Mouse (Mus musculus) kidney, postnatal 0 days (tissue): ENCODE data around the gene Mill1. TPM values are rescaled to one million over a fixed set of nuclear protein-coding genes. Genes with fewer than 3 reads are reported as not detected.

ENCODE experiments used
- ATAC-seq: fragments of 200-750 bp; cut with Nextera tagmentation; replicated peaks from 2 replicates; pipeline ENCODE4 v1.8.0; 2017; ENCODE audit warnings: low read depth, moderate number of reproducible peaks, moderate TSS enrichment, moderate library complexity; ENCODE audit not compliant: low FRiP score
- DNase-seq: peaks from one replicate; pipeline ENCODE4 v3.0.0-alpha.2; 2016; ENCODE audit warnings: low spot score
- H3K27ac ChIP-seq: fragments of 300-500 bp; sonication (generic); 2 replicates; pipeline ENCODE4 v1.5.1; 2014; ENCODE audit warnings: mild to moderate bottlenecking
- H3K27me3 ChIP-seq: fragments of 300-500 bp; sonication (generic); 2 replicates; pipeline ENCODE4 v1.6.1; 2014; ENCODE audit warnings: low read length, mixed read lengths; ENCODE audit not compliant: insufficient read depth
- H3K36me3 ChIP-seq: fragments of 300-500 bp; sonication (generic); 2 replicates; pipeline ENCODE4 v1.6.1; 2014; ENCODE audit warnings: low read length, mixed read lengths; ENCODE audit not compliant: insufficient read depth
- H3K4me1 ChIP-seq: fragments of 300-500 bp; sonication (generic); replicated peaks from 2 replicates; pipeline ENCODE4 v1.6.1; 2014; ENCODE audit warnings: antibody characterized with exemption, low read length, mixed read lengths; ENCODE audit not compliant: insufficient read depth
- H3K4me2 ChIP-seq: fragments of 300-500 bp; sonication (generic); 2 replicates; pipeline ENCODE4 v1.6.1; 2014; ENCODE audit warnings: mild to moderate bottlenecking, low read length, moderate library complexity, mixed read lengths
- H3K4me3 ChIP-seq: fragments of 300-500 bp; sonication (generic); replicated peaks from 2 replicates; pipeline ENCODE4 v1.5.1; 2014; ENCODE audit warnings: low read depth, low read length
- H3K9ac ChIP-seq: fragments of 300-500 bp; sonication (generic); 2 replicates; pipeline ENCODE4 v1.6.1; 2014; ENCODE audit warnings: low read depth, low read length
- H3K9me3 ChIP-seq: fragments of 300-500 bp; sonication (generic); replicated peaks from 2 replicates; pipeline ENCODE4 v1.6.1; 2016; ENCODE audit warnings: low read length, inconsistent platforms, mixed read lengths
- CTCF ChIP-seq: IDR thresholded peaks from 2 replicates; pipeline ENCODE4 v1.5.1; 2016; ENCODE audit warnings: antibody characterized with exemption, low read depth, mild to moderate bottlenecking, moderate library complexity
- WGBS: fragments of 180-500 bp; shearing (Covaris S2); extraction: QIAGEN DNeasy Blood & Tissue Kit; methylation state at CpG from one replicate; pipeline ENCODE4 v1.1.7; 2014; 5-methylcytosine and 5-hydroxymethylcytosine counted together
- polyA plus RNA-seq: library from polyadenylated mRNA; unstranded; fragments of >200 nt; fragmentation: Nextera tagmentation; extraction: Ambion mirVana; gene quantifications from 2 replicates; pipeline ENCODE4 v1.2.1, GENCODE M21; 2015

Mill1 gene
- polyA plus RNA-seq, 1 experiment from 2014 or later, result not detected

DNA sequence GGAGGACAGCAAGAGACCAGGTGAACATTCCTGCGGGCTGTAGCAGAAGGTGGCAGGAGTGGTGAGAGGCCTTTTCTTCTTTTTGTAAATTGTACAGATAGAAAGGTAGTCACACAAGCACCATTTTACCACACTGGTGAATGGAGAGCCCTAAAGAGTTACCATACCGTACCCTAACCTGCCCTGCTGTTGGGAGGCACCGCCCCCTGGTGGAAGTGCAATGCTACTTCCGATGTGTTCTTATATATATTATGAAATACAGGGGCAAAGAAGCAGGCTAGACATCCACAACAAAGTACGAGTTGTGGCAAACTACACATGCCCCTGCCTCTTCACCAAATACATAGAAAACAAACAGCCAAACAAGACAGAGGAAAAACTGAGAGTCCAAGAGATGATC lies 19.9 kb downstream of the Mill1 start:
- Histone ChIP-seq H3K4me1 (no peaks in the 10 kb centered on the region), H3K27me3 (no peaks in the 10 kb centered on the region), H3K9ac (no peak overlapping the region), H3K4me2 (no peak overlapping the region), H3K27ac (no peak overlapping the region), H3K4me3 (no peak overlapping the region), H3K36me3 (no peaks in the 10 kb centered on the region), H3K9me3 (no peaks in the 10 kb centered on the region)
- ATAC-seq (no peak), DNase-seq (no peak)
- TF ChIP-seq CTCF, result 0 out of 2 replicates have a peak, but pooled peaks have one; percentile 9
- WGBS, result 63% methylated on average over 5 of the region's 5 CpGs

Other genes starting within 250 kb of the Mill1 start
- gene Ceacam13, start 235.5 kb upstream of the Mill1 start, polyA plus RNA-seq, result not detected in 2 replicates
- not detected in 2 replicates for gene Ceacam12, start 179.4 kb upstream of the Mill1 start, polyA plus RNA-seq
- not detected in 2 replicates for gene Igfl3, start 68.9 kb upstream of the Mill1 start, polyA plus RNA-seq
- not detected in 2 replicates for gene Psg18, start 109.7 kb downstream of the Mill1 start, polyA plus RNA-seq
- gene Psg28, start 186.7 kb downstream of the Mill1 start, polyA plus RNA-seq, result not detected in 2 replicates
- not detected in 2 replicates for gene Psg26, start 238.8 kb downstream of the Mill1 start, polyA plus RNA-seq